Mouse (Mus musculus) CH12.LX (cell line): ENCODE results near the gene Gramd1b.

Source experiments
- CHD1 ChIP-seq: IDR thresholded peaks from 2 replicates; pipeline ENCODE4 v1.6.1; 2012; ENCODE audit warnings: low read depth, low read length, improper control_type of control experiment, inconsistent platforms
- CHD2 ChIP-seq: IDR thresholded peaks from 2 replicates; pipeline ENCODE4 v1.6.1; 2011; ENCODE audit warnings: low read length, improper control_type of control experiment
- CTCF ChIP-seq, 2 experiments: IDR thresholded peaks in 1 of 2; conservative IDR thresholded peaks in 1 of 2; 2 replicates each; pipeline ENCODE4 v1.5.1; 2011 to 2012; ENCODE audit warnings: low read depth in 2 of 2, low read length in 2 of 2, improper control_type of control experiment in 1 of 2, inconsistent platforms in 1 of 2, mild to moderate bottlenecking in 1 of 2, moderate library complexity in 1 of 2
- EP300 ChIP-seq: IDR thresholded peaks from 2 replicates; pipeline ENCODE4 v1.6.1; 2011; ENCODE audit warnings: low read length, improper control_type of control experiment
- GABPA ChIP-seq: IDR thresholded peaks from 2 replicates; pipeline ENCODE4 v1.6.1; 2012; ENCODE audit warnings: low read depth, low read length, improper control_type of control experiment, inconsistent platforms; ENCODE audit not compliant: insufficient replicate concordance
- JUND ChIP-seq: conservative IDR thresholded peaks from 2 replicates; pipeline ENCODE4 v1.6.1; 2011; ENCODE audit warnings: low read depth, low read length, improper control_type of control experiment
- KAT2A ChIP-seq: IDR thresholded peaks from 2 replicates; pipeline ENCODE4 v1.6.1; 2012; ENCODE audit warnings: low read length, improper control_type of control experiment, inconsistent platforms; ENCODE audit not compliant: insufficient replicate concordance
- MAX ChIP-seq: IDR thresholded peaks from 2 replicates; pipeline ENCODE4 v1.6.1; 2011; ENCODE audit warnings: low read length, improper control_type of control experiment
- POLR2A ChIP-seq: IDR thresholded peaks from 2 replicates; pipeline ENCODE4 v1.6.1; 2011; ENCODE audit warnings: low read depth, mild to moderate bottlenecking, improper control_type of control experiment, low read length
- RAD21 ChIP-seq: IDR thresholded peaks from 2 replicates; pipeline ENCODE4 v1.6.1; 2011; ENCODE audit warnings: low read depth, mild to moderate bottlenecking, low read length, improper control_type of control experiment, moderate library complexity
- ZNF384 ChIP-seq: IDR thresholded peaks from 2 replicates; pipeline ENCODE4 v1.6.1; 2012; ENCODE audit warnings: low read depth, low read length, improper control_type of control experiment, inconsistent platforms

GRCm38 (mm10) chr9:40477611-40478010 lies 53.6 kb downstream of the Gramd1b start:
- TF ChIP-seq MAX (no peak), POLR2A (no peak), CTCF (conservative IDR thresholded peaks at IDR 0.05 in 1 of 2, IDR thresholded peaks at IDR 0.05 in 1 of 2; ENCODE audit: low read depth in 2 of 2, low read length in 2 of 2) (no peak), ZNF384 (no peak), CHD2 (no peak), KAT2A (no peak), EP300 (no peak), GABPA (no peak), RAD21 (no peak), CHD1 (no peak), JUND (no peak)
